Mouse (Mus musculus) thymus, postnatal 10 days (tissue): ENCODE data around the gene Tnfaip2.

Source experiments
- DNase-seq, 2 experiments: peaks; one replicate each; pipeline ENCODE4 v3.0.0; 2021; ENCODE audit warnings: low spot score in 2 of 2

Tnfaip2 gene

GRCm38 (mm10) chr12:111474384-111474783 is 32.1 kb downstream of the Tnfaip2 start:
- DNase-seq, result no peak

- peak; percentile 69 to 74 for DNase-seq
These were observed 32.8 kb downstream of the Tnfaip2 start for GRCm38 (mm10) chr12:111474893-111475643.

DNA sequence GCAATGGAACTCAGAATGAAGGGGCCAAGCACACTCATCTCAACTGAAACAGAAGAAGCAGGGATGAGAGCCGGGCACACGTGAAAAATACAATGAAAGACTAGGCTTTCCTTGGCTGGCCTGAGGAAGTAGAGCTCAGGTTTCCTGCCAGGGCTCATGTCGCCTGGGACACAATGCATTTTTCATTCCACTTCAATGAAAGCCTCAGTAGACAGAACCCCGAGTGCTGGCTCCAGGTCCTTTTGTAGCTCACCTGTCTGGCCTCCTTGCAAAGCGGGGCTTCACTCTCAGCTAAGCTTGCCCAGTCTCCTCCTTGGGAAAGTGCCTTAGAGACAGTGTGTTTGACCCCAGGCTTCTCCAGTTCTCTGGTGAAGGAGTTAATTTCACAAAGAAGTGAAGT is 36.7 kb downstream of the Tnfaip2 start:
- no peak for DNase-seq

DNA sequence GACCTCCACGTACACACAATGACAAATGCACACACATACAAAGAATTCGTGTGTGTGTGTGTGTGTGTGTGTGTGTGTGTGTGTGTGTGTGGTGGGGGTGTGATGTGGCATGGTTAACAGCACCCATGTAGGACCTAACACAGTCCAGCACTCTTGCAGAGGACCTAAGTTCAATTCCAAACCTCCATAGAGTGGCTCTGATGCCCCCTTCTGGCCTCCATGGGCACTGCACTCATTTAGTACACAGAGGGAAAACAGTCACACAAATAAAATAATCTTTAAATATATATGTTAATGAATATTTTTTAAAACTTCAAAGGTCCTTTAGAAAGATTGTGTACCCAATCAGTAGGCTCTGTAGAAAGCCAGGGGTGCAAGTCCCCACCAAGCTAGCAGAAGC is 37.6 kb downstream of the Tnfaip2 start:
- DNase-seq, result peak in 1 of 2 experiments; percentile 51

DNA sequence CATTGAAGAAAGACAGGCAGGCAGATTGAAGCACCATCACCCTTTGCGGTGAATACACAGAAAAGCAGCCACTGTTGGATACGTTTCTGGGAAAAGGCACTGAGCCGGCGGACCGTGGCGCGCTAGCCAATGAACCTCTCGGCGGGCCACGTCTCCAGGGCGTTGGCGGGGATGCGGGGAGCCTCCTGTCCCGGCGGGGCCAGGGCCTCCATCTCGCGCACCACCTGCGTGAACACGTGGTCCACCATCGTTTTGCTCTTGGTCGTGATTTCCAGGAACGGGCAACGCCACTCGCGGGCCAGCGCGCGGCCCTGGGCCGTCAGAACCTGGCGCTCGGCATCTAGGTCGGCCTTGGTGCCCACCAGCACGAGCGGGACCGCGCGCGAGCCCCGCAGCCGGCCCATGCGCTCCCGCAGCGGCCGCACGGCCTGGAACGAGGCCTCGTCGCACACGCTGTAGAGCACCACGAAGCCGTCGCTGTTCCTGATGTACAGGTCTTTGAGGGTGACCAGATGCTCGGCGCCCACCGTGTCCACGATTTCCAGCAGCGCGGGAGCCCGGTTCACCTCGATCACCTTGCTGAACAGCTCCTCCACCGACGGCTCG is 42.9 kb downstream of the Tnfaip2 start:
- no peak for DNase-seq

GRCm38 (mm10) chr12:111485652-111486306 is 43.5 kb downstream of the Tnfaip2 start, which contains the start of gene Gm266:
Gene Gm266, minus strand, starts transcription at chr12:111485823.
- DNase-seq, result no peak

DNA sequence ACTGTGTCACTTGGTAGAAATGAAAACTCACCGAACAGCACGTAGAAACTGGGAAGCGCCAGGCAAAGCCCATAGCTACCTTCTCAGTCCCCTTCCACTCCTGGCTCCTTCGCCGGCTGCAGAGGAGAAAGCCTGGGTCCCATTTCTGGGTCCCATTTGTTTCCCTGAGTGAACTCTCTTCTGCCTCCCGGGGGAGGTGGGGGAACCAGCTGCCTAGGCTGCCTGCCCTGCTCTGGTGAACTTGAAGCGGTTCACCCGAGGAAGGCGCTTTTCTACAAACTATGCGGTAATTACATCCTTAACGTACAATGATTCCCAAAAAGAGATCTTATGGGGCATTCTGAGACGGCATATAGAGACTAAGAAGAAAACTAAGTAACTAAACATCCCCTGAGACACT is 44.2 kb downstream of the Tnfaip2 start:
- no peak for DNase-seq

DNA sequence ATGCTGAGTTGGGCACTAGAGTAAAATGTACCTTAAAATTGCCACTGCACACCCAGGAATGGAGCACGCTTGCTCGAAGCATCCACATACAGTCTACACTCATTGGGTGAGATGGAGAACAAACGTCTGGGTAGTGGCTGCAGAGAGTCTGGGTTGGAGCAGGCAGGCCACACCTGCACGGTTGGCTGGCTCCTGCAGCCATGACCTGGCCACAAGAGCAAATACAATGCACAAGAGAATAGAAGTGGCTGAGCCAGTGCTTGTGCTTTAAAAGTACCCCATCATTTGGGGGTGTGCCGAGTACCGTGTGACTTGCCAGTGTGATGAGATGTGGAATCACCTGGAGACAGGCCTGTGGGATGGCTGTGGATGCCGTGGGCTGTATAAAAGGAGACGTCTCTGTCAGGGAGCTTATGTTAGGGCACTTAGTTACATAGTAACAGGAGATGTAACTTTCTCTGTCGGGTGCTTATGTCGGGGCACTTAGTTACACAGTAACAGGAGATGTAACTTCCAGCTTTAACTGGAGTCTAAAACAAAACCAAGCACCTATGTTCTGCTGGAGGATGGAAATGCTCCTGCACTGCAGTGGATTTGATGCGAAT is 47.1 kb downstream of the Tnfaip2 start:
- no peak for DNase-seq

- no peak for DNase-seq
These were observed 52.7 kb downstream of the Tnfaip2 start for GRCm38 (mm10) chr12:111494931-111495330.

DNA sequence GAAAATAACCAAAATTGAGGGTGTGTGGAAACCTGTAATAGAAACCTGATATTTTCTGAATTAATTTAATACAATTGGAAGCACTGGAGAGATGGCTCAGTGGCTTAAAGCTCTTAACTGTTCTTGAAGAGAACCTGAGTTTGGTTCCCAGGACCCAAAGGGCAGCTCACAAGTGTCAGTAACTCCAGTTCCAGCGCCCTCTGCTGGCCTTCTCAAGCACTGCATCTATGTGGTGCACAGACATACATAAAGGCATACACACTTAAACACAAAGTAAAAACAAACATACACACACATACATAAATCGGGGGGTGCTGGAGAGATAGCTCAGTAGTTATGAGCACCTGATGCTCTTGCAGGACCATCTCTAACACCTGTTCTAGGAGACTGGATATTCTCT is 54.8 kb downstream of the Tnfaip2 start:
- no peak for DNase-seq

- DNase-seq, result no peak
These were observed 57.3 kb downstream of the Tnfaip2 start for GRCm38 (mm10) chr12:111499617-111500016.

DNA sequence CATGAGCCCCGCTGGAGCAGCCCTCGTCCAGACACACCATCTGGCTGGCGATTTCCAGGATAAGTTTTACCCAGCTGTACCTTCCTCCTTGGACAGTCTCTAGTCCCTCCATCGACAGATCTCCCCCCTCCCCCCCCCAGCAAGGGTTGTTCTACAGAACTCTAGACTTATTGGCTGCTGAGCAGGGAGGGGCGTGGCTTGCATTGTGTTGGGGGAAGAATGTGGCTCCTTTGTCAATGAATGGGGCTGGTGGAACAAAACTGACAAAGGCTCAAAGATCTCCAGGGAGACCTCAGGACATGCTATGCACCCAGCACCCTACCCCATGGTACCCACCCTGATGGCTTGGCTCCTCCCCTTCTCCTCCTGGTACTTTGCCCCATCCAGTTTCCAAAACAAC is 58.5 kb downstream of the Tnfaip2 start:
- DNase-seq, result no peak

DNA sequence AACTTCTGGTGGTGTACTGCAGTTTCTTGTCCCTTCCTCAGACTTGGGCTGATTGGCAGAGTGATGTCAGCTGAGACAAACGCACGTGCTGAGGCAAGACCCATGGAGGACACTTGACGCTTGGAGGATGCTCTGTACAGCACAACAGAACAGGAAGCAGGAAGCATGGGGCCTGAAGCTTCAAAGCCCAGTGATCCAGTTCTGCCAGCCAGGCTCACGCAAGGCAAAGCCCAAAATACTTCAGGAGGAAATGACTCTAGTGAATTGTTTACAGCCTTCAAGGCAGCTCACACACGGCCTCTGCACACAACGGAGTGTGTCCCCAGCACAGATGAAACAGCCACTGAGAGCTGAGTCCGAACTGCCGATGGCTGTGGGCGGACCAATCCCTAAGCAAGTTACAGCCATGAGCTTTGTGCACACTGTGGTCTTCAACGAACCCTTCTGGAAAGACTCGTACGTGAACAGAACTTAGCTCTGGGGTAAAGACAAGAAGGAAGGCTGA is 60.8 kb downstream of the Tnfaip2 start:
- no peak for DNase-seq

DNA sequence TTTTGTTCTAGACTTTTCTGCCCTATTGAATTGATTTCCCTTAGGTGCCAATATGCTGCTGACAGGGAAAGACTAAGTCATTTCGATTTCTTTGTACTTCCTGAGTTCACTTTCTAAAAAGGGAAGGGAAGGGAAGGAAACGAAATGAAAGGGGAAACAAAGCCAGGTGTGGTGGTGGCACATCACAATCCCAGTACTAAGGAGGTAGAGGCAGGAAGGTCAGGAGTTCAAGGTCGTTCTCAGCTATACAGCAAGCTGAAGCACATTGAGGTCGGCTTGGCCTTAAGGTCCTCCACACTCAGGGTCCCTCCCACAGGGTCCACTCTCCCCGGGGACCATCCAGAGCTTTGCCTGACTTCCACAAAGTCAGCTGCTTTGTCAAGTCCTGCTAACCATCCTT is 61.3 kb downstream of the Tnfaip2 start:
- DNase-seq, result no peak
